Mouse (Mus musculus): Measurements from ENCODE around the gene Fhl3.

Gene Fhl3

GRCm38 (mm10) chr4:124700248-124700971 is at the start of gene Fhl3:
Gene Fhl3 (plus strand): TSS chr4:124700701.
- DNase-seq (ENCODE audit: low spot score): peak; percentile 69

DNA sequence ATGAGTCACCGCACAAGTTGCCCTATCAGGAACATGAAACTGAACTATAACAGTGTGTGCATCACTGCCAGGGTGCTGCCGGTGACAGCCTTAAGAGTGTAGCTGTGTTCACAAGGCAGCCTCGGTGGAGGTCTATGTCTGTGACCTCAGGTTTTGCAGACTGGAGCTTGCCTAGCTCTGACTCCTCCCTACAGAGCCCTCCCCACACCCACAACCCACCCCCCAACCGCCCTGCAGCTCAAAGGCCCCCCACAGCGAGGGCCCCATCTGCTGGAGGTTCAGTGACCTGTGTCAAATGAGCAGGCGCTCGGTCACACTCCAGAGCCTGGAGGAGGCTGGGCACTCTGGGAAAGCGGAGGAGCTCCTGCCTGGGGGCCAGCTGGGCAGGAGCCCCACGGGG is 47.6 kb upstream of the Fhl3 start:
- DNase-seq (ENCODE audit: low spot score): no peak

- DNase-seq (ENCODE audit: low spot score): no peak
These were observed 44.0 kb upstream of the Fhl3 start, which contains the start of gene Pou3f1 for GRCm38 (mm10) chr4:124656518-124656853. Gene Pou3f1 (plus strand): TSS chr4:124656807.

- DNase-seq (ENCODE audit: low spot score): peak; percentile 84
These were observed 43.4 kb upstream of the Fhl3 start for GRCm38 (mm10) chr4:124656854-124657650.

- DNase-seq (ENCODE audit: low spot score): no peak
These were observed 42.7 kb upstream of the Fhl3 start for GRCm38 (mm10) chr4:124657781-124658180.

DNA sequence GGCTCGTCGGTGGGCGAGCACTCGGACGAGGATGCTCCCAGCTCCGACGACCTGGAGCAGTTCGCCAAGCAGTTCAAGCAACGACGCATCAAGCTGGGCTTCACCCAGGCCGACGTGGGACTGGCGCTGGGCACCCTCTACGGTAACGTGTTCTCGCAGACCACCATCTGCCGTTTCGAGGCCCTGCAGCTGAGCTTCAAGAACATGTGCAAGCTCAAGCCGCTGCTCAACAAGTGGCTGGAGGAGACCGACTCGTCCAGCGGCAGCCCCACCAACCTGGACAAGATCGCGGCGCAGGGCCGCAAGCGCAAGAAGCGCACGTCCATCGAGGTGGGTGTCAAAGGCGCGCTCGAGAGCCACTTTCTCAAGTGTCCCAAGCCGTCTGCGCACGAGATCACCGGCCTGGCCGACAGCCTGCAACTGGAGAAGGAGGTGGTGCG is 42.1 kb upstream of the Fhl3 start:
- DNase-seq (ENCODE audit: low spot score): no peak

- no peak for DNase-seq (ENCODE audit: low spot score)
These were observed 41.0 kb upstream of the Fhl3 start for GRCm38 (mm10) chr4:124659251-124660217.

DNA sequence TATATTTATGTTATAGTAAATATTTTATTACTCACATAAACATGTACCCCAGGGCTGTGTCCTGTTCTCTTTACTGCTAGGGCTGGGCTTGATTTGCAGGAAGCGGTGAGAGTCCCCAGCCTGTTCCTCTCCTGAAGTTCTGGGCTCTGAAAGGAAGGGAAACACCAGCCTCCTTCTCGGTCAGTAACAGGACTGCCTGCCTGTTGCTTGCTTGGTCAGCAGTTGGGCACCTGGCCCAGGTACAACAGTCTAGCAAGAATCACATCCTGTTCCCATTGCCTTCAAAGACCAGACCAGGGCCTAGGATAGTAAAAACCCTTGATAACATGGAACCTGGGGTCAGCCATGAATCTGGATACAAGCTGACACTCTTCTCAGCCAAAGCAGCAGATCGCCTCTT is 39.9 kb upstream of the Fhl3 start:
- no peak for DNase-seq (ENCODE audit: low spot score)

DNA sequence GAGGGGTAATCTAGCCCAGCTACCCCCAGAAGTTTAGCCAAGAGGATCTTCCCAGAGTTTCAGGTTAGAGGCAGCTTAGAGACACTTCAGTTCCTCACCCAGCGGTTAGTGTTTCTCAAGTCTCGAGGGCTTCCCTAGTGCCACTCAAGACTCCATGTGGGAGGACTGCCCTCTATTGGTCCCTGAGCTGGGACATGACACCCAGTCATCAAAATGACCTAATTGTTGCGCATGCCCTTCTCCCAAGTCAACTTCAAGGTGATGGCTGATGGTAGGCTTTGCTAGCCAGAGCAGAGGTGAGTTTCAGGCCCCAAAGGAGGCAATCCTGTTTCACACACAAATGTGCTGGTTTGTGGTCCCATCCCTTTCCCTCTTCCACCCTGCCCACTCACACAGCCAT is 37.5 kb upstream of the Fhl3 start:
- DNase-seq (ENCODE audit: low spot score): no peak

DNA sequence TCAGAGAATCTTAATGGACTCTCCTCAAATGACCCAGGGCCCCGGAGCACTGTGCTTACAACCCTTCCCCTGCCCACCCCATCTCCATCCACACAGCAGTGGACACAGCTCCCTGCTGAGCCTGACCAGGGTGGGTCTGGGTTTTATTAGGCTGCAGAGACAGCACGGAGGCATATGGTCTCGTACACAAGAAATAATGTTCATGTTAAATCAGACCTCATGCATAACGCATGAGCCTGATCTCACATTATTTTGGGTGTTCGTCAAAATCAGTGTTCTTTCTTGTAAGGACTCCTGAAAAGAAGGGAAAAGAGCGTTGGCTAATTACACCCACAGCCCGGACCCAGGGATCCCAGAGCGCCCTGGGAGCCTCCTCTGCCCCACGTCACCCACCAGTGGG is 36.3 kb upstream of the Fhl3 start:
- DNase-seq (ENCODE audit: low spot score): no peak

DNA sequence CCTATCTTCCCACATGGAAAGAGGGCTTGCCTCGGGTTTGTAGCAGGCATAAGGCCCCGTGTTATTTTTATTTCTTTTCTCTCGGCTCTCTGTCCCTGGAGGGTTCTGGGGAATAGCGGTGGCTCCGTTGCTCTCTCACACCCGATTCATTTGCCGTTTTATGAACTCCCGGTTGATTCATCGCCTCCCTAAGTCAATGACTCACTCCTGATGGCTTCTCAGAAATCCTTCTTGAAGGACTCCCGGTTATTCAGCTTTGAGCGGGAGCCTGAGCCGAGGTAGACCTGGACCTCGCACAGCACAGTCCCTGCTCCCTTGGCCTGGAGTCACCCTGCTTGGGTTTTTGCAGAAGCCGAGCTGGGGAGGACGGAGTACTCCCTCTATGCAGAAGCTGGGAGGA is 35.9 kb upstream of the Fhl3 start:
- DNase-seq (ENCODE audit: low spot score): no peak

- no peak for DNase-seq (ENCODE audit: low spot score)
These were observed 32.9 kb upstream of the Fhl3 start for GRCm38 (mm10) chr4:124667476-124668033.

DNA sequence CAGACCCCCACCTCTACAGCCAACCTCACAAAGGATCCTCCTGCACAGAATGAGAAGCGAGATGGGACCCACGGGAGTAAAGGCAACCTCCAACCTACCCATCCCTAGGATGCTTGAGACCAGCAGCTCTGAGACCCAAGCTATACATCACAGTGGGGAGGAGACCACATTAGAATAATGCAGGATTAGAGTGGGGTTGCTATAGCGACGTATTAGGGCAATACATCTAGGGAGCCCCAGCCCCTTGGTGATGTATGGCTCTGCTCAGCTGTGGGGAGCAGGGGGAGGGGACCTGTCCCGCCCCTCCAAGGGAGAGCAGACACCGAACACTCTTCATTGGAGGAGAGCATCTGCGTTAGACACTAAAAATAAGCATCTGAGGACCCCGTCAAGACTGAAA is 32.4 kb upstream of the Fhl3 start:
- DNase-seq (ENCODE audit: low spot score): no peak

GRCm38 (mm10) chr4:124670232-124670631 is 30.3 kb upstream of the Fhl3 start:
- DNase-seq (ENCODE audit: low spot score): no peak

DNA sequence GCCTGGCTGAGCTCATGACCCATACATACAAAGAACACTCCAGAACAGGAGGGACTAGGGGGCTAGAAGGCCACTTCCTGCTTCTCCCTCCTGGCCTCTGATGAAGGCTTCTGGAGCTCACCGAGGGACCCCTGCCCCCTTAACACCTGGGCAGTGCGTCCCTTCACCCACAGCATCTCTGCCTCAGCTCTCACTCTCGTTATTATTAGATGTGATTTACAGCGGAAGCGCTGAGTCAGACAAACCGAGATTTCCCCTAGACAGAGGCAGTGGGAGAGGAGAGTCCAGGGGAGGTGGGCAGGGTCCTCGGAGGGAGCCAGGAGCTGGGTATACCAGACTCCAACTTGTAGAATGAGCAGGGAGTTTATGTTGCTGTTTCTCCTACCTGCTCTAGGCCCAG is 28.9 kb upstream of the Fhl3 start:
- DNase-seq (ENCODE audit: low spot score): no peak

GRCm38 (mm10) chr4:124672347-124673320 is 27.9 kb upstream of the Fhl3 start:
- no peak for DNase-seq (ENCODE audit: low spot score)

GRCm38 (mm10) chr4:124674334-124675032 is 26.0 kb upstream of the Fhl3 start:
- DNase-seq (ENCODE audit: low spot score): no peak

- DNase-seq (ENCODE audit: low spot score): peak; percentile 44
These were observed 25.5 kb upstream of the Fhl3 start for GRCm38 (mm10) chr4:124675037-124675436.

DNA sequence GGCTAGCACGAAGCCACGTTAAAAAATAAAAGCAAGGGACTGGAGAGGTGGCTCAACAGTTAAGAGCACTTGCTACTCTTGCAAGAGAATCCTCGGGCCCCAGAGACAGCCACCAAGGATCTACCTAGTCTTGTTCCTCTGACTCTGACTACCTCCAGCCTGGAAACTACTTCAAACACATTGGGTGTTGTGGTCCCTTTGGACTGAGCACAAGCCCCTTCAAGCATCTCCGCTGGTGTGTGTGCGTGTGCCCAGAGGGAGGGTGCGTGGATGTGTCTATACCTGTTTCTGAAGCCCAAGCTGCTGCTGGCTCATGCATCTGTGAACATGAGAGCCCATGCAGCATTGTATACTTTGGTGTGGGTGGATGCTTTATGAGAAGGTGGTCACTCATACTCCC is 24.5 kb upstream of the Fhl3 start:
- no peak for DNase-seq (ENCODE audit: low spot score)

DNA sequence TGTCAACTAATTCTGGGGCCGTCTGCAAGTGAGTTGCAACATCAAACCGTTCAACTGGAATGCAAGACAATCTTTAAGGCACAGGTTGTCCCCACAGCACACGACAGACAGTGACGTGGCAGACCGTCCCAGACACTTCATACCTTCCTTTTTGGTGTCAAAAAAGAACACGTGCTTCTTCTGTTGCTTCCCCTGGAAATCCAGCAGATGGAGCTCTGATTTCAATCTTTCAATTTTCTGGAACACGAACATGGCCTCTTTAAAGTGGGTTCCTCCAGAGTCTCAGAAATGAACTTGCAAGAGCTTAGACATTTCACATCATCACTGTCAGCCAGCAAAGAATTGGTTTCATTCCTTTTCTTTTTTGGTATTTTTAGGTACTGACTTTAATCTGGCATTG is 18.2 kb upstream of the Fhl3 start:
- no peak for DNase-seq (ENCODE audit: low spot score)
